Mouse (Mus musculus) adipose tissue, adult 10 weeks (tissue): ENCODE data around the gene Arpc5. TPM values are rescaled to one million over a fixed set of nuclear protein-coding genes. Genes with fewer than 3 reads are reported as not detected.

Experiments
- polyA plus RNA-seq: library from polyadenylated mRNA; stranded (reverse); fragments of 350-450 nt; fragmentation: Illumina TruSeq; extraction: RNeasy Lipid Tissue Mini Kit (QIAGEN cat#74804); gene quantifications from one replicate; pipeline ENCODE4 v1.2.3, GENCODE M21; 2014; ENCODE audit warnings: low read depth, low replicate concordance

The Arpc5 gene
- 132 TPM for polyA plus RNA-seq

DNA sequence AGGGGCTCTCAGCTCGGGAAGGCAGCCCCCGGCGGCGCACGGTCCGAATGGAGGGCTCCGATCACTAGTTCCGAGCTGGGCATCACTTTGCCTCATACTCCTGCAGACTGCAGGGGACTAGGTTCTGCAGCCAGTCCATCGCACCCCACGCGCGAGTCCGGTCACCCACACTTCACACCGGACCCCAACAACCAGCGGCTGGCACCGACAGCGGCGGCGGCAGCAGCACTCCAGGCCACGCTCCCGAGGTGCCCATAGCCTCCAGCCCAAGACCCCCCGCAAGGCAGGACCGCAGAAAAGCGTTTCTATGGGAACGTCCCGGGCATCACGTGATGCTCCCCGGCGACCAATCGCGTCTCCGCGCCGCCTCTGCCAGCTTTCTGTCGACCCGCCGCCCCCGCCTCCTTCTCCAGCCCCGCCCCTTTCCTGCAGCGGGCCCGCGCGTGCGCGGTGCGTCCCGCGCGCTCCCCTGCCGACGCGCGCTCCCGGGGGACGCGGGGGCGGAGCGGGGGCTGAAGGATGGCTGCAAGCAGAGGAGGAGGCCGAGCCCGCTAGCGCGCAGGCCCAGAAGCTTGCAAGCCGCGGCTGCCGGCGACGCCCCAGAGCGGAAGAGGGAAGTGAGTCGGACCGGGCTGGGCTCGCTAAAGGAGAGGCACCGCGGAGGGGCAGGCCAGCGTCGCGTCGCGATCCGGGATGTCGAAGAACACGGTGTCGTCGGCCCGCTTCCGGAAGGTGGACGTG, at the start of gene Arpc5, which contains the start of gene Rgl1:
Gene Arpc5, plus strand, starts transcription at position 511 of the 741 bp plus-strand sequence.
Gene Rgl1, minus strand, starts transcription at position 320 of the 741 bp plus-strand sequence.

DNA sequence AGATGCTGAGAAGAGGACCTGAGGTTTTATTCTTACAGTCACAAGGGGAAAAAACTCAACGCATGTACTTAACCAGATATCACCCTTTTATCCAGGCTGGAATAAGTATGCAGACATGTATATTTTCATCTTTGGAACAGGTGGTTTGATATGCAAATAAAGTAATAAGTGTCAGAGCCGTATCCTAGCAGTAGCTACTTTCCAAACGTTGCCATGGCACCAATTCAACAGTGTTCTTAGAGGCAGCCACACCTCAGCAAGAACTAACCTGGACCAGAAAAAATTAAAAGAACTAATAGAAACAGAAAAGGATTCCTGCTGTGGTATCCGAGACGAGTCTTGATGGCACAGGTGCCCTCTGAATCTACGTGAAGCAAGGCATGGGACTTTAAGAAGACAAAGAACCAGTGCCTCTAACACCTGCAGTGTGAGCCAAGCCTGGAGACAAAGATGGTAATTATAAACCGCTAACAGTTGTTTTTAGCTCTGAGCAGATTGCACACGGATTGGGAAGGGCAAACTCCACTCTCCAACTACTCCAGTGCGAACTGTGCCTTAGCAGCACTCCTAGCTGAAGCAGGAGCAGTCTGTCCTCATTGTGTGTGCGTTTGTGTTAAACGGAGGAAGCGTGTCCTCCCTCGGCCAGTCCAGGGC, 15.9 kb upstream of the Arpc5 start, which contains the start of gene Apobec4:
Gene Apobec4, plus strand, starts transcription at position 240 of the 654 bp plus-strand sequence.

GRCm38 (mm10) chr1:152799897-152800296, 33.6 kb downstream of the Arpc5 start, which contains the start of gene Ncf2:
Gene Ncf2, plus strand, starts transcription at chr1:152800194.

Other genes with a start within 250 kb of the Arpc5 start
- gene Apobec4, start 16.0 kb upstream of the Arpc5 start, polyA plus RNA-seq, result 0.77 TPM
- gene Rgl1, start 191 bp upstream of the Arpc5 start, polyA plus RNA-seq, result 22.2 TPM
- gene Ncf2, start 33.7 kb downstream of the Arpc5 start, polyA plus RNA-seq, result 121 TPM
- 36.5 TPM for gene Smg7, start 136.1 kb downstream of the Arpc5 start, polyA plus RNA-seq
- gene Nmnat2, start 188.5 kb downstream of the Arpc5 start, polyA plus RNA-seq, result 1.2 TPM